Mouse (Mus musculus): ENCODE results near the gene Gm11037. TPM values are rescaled to one million over a fixed set of nuclear protein-coding genes. Genes with fewer than 3 reads are reported as not detected.
"Not testable (repeated sequence)": the region's sequence is repeated elsewhere in the genome, so short reads cannot be mapped to it uniquely, and the experiment has no call there.

Gm11037 gene
- polyA plus RNA-seq, 1 experiment from 2014 or later: not detected

DNA sequence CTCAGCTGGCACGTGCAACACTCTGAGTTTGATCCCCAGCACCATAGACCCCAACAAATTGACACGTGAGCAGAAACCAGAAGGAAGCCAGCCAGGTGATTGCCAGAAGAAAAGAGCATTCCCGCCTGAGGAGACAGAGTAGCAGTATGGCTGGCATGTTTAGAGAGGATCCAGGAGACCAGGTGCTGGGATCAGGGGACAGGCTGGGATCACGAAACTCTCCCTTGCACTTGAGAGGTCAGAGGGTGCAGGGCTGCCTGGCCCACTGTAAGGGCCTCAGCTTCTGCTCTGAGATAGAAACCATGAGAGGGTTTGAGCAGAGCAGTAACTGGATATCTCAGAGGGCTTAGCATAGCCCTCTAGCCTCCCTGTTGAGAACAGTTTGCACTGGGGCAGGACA, 28.2 kb upstream of the Gm11037 start:
- H3K4me3 ChIP-seq; H3K27me3 ChIP-seq; ATAC-seq (ENCODE audit: low FRiP score); H3K4me2 ChIP-seq (replicated peaks); H3K27ac ChIP-seq; H3K4me1 ChIP-seq; H3K36me3 ChIP-seq; H3K9ac ChIP-seq; H3K9me3 ChIP-seq (replicated peaks): not testable (repeated sequence)
- 63% methylated on average over 4 of the region's 4 CpGs for WGBS

GRCm38 (mm10) chr2:131105989-131106388, 27.3 kb upstream of the Gm11037 start:
- Histone ChIP-seq H3K9me3 (replicated peaks) (no peaks in the 10 kb centered on the region), H3K4me1 (no peaks in the 10 kb centered on the region), H3K4me3 (no peak overlapping the region), H3K9ac (no peak overlapping the region), H3K27me3 (no peaks in the 10 kb centered on the region), H3K4me2 (replicated peaks) (no peak overlapping the region), H3K27ac (no peak overlapping the region), H3K36me3 (no peaks in the 10 kb centered on the region)
- WGBS: 90% methylated on average over 5 of the region's 5 CpGs
- ATAC-seq (ENCODE audit: low FRiP score): no peak

- no peak overlapping the region for H3K4me3 ChIP-seq
- no peaks in the 10 kb centered on the region for H3K4me1 ChIP-seq
- H3K27me3 ChIP-seq: no peaks in the 10 kb centered on the region
- no peaks in the 10 kb centered on the region for H3K36me3 ChIP-seq
- WGBS: 93% methylated on average over 1 of the region's 2 CpGs
- ATAC-seq (ENCODE audit: low FRiP score): no peak
- H3K9me3 ChIP-seq (replicated peaks): no peaks in the 10 kb centered on the region
- H3K9ac ChIP-seq: no peak overlapping the region
- no peak overlapping the region for H3K4me2 ChIP-seq (replicated peaks)
- H3K27ac ChIP-seq: no peak overlapping the region
Measured at GRCm38 (mm10) chr2:131118968-131119574, 14.2 kb upstream of the Gm11037 start.

- no peak overlapping the region for H3K4me2 ChIP-seq (replicated peaks)
- H3K9me3 ChIP-seq (replicated peaks): no peaks in the 10 kb centered on the region
- H3K4me3 ChIP-seq: no peak overlapping the region
Measured at GRCm38 (mm10) chr2:131124166-131124565, 9.1 kb upstream of the Gm11037 start.

DNA sequence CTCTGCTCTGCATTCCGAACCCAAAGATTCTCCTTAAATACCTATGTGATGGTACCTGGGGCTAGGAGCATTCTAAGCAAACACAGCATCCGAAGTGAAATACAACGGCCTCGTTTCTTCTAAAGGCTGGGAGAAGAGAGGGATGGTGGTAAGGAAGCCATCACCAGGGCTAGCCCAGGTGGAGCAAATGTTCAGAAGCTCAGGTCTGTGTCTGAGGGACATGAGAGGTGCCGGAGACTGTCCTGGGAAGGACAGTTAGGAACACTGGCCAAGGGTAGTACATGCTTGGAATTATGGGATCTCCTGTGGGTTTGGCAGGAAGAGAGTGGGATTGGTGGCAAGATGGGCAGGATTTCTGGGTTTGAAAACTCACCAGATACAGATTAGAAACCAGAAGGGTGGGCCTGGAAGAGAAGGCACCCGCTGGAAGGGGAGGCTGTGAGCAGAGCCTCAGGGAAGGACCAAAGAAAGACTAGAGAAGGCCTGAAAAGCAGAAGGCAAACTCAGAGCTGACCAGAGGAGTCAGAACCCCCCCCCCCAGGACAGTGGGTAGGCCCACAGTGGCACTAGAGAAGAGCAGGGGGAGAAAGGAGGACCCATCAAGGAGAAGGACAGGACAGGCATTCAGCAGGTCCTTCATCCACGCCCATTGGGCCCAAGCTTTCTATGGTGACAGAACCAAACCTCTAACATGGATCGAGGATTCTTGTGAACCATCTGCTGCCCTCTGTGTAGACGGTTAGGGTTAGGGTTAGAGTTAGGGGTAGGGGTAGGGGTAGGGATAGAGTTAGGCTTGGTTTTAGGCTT, 7.9 kb upstream of the Gm11037 start:
- Histone ChIP-seq H3K9me3 (replicated peaks) (no peaks in the 10 kb centered on the region), H3K4me2 (replicated peaks) (no peak overlapping the region), H3K27ac (no peak overlapping the region), H3K36me3 (no peaks in the 10 kb centered on the region), H3K4me3 (no peak overlapping the region), H3K27me3 (0 out of 2 replicates have a peak, but pooled peaks cover 3% of the 10 kb centered on the region), H3K9ac (no peak overlapping the region), H3K4me1 (peaks cover 20% of the 10 kb centered on the region)
- peak; percentile 15; the same call in 1 of the 2 replicates for ATAC-seq (ENCODE audit: low FRiP score)
- 90% methylated on average over 9 of the region's 9 CpGs for WGBS

More at GRCm38 (mm10) chr2:131124166-131124565, 9.1 kb upstream of the Gm11037 start:
- Histone ChIP-seq H3K36me3 (no peaks in the 10 kb centered on the region), H3K4me1 (peaks cover 20% of the 10 kb centered on the region), H3K9ac (no peak overlapping the region), H3K27me3 (0 out of 2 replicates have a peak, but pooled peaks cover 3% of the 10 kb centered on the region), H3K27ac (no peak overlapping the region)
- 75% methylated on average over 3 of the region's 3 CpGs for WGBS
- ATAC-seq (ENCODE audit: low FRiP score): no peak

DNA sequence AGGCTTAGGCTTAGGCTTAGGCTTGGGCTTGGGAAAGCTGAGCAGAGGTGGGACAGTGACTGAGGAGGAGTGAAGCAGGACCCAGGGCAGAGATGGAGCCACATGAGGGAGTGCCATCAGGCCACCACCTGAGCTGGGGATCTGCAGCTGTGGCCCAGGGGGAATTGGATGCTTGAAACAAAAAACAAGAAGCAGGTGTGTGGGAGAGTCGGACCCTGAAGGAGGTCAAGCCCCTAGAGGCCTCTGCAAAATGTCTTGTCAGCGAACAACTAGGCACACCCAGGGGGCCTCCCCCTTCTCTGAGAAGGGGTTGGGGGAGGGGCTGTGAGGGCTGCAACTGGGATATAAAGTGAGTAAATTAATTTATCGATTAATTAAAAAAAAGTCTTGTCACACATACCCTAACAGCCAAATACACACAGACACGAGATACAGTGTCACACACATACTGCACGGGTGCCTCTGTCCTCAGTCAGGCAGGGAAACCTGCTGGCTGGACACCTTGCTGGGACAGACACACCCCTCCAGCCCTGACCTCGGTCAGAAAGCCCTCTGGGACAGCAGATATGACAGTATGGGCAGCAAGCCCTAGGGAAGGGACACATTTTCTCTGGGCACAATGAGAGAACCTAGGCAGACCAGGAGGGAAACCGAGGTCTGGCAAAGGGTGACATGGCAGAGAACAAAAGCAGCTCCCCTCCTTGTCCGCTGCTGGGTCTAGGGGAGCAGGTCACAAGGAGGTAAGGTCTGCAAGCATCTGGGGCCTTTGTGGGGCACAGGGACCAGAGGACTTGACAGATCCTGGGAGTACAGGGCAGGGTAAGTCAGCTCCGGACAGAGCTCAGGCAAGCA, 7.1 kb upstream of the Gm11037 start:
- Histone ChIP-seq H3K9ac (no peak overlapping the region), H3K27me3 (0 out of 2 replicates have a peak, but pooled peaks cover 3% of the 10 kb centered on the region), H3K27ac (0 out of 2 replicates have a peak overlapping the region, but pooled peaks have one; percentile 2), H3K9me3 (replicated peaks) (no peaks in the 10 kb centered on the region), H3K4me1 (peaks cover 20% of the 10 kb centered on the region), H3K36me3 (no peaks in the 10 kb centered on the region), H3K4me3 (no peak overlapping the region), H3K4me2 (replicated peaks) (no peak overlapping the region)
- ATAC-seq (ENCODE audit: low FRiP score): peak; percentile 32
- WGBS: 34% methylated on average over 9 of the region's 9 CpGs

- Histone ChIP-seq H3K36me3 (no peaks in the 10 kb centered on the region), H3K27ac (0 out of 2 replicates have a peak within 1 kb of the TSS, but pooled peaks have one; percentile 2), H3K9me3 (replicated peaks) (no peaks in the 10 kb centered on the region), H3K4me1 (peaks cover 20% of the 10 kb centered on the region), H3K9ac (peak within 1 kb of the TSS; percentile 68), H3K4me2 (replicated peaks) (peak within 1 kb of the TSS; percentile 87), H3K27me3 (0 out of 2 replicates have a peak, but pooled peaks cover 3% of the 10 kb centered on the region), H3K4me3 (peak within 1 kb of the TSS; percentile 42)
- WGBS: under 1% methylated on average over 28 of the region's 28 CpGs
- peak; percentile 84 for ATAC-seq (ENCODE audit: low FRiP score)
Measured at GRCm38 (mm10) chr2:131127161-131127730, 6.1 kb upstream of the Gm11037 start, which contains the start of gene Hspa12b. Gene Hspa12b, plus strand, starts transcription at chr2:131127280.

DNA sequence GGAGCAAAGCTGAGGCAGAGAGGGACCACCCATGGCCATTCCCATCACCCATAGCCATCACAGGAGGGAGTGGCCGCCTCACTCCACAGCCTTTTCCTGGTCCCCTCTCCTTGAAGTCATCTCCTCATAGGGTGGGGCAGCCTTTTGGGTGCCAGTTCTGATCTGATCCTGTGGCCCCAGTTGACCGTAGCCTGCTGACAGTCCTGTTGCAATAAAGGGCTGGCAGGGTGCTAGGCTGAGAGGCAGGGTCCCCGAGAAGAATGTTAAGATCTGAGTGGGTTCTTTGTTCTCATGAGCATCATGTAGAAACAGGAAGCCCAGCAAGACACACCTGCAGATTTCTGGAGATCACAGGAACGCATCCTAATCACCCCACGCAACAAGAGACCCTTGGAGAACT, 5.1 kb upstream of the Gm11037 start:
- no peaks in the 10 kb centered on the region for H3K9me3 ChIP-seq (replicated peaks)
- no peak for ATAC-seq (ENCODE audit: low FRiP score)
- peak overlapping the region; percentile 42 for H3K4me3 ChIP-seq
- 83% methylated on average over 5 of the region's 5 CpGs for WGBS
- no peak overlapping the region for H3K27ac ChIP-seq
- no peak overlapping the region for H3K9ac ChIP-seq
- H3K27me3 ChIP-seq: 0 out of 2 replicates have a peak, but pooled peaks cover 3% of the 10 kb centered on the region
- H3K36me3 ChIP-seq: no peaks in the 10 kb centered on the region
- peaks cover 20% of the 10 kb centered on the region for H3K4me1 ChIP-seq
- H3K4me2 ChIP-seq (replicated peaks): peak overlapping the region; percentile 87

GRCm38 (mm10) chr2:131128636-131129157, 4.6 kb upstream of the Gm11037 start:
- Histone ChIP-seq H3K4me1 (peaks cover 20% of the 10 kb centered on the region), H3K9ac (no peak overlapping the region), H3K9me3 (replicated peaks) (no peaks in the 10 kb centered on the region), H3K4me2 (replicated peaks) (peak overlapping the region; percentile 87; the same call in 1 of the 2 replicates), H3K4me3 (no peak overlapping the region), H3K27ac (no peak overlapping the region), H3K27me3 (0 out of 2 replicates have a peak, but pooled peaks cover 3% of the 10 kb centered on the region), H3K36me3 (no peaks in the 10 kb centered on the region)
- 74% methylated on average over 3 of the region's 3 CpGs for WGBS
- ATAC-seq (ENCODE audit: low FRiP score): no peak

DNA sequence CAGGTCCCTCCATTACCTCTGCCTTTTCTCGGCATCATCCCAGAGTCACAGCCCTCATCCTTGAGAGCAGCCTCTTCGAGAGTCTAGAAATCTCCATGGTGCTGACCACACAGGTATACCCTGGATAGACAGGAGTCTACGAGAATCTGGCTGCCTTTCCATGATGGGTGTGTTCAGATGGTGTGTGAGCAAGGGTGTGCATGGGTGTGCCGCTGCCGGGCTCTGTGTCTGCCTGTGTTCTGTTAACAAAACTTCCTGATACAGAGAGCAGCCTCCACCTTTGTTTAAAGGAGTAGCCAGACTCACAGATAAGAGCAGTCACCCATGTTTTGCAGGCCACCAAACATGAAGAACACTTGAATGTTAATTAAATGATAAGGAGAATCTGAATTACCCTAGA, 3.5 kb upstream of the Gm11037 start:
- WGBS: 78% methylated on average over 5 of the region's 5 CpGs
- no peak for ATAC-seq (ENCODE audit: low FRiP score)
- H3K9me3 ChIP-seq (replicated peaks): no peaks in the 10 kb centered on the region

GRCm38 (mm10) chr2:131130849-131131248, 2.4 kb upstream of the Gm11037 start:
- no peak for ATAC-seq (ENCODE audit: low FRiP score)
- WGBS: 91% methylated on average over 2 of the region's 2 CpGs
- Histone ChIP-seq H3K9me3 (replicated peaks) (no peaks in the 10 kb centered on the region), H3K27me3 (no peaks in the 10 kb centered on the region), H3K9ac (no peak overlapping the region), H3K4me1 (peaks cover 20% of the 10 kb centered on the region), H3K4me2 (replicated peaks) (no peak overlapping the region), H3K4me3 (no peak overlapping the region), H3K27ac (no peak overlapping the region), H3K36me3 (no peaks in the 10 kb centered on the region)

More for the DNA sequence above, 3.5 kb upstream of the Gm11037 start:
- Histone ChIP-seq H3K27ac (no peak overlapping the region), H3K4me1 (peaks cover 20% of the 10 kb centered on the region), H3K4me3 (no peak overlapping the region), H3K4me2 (replicated peaks) (no peak overlapping the region), H3K9ac (no peak overlapping the region), H3K27me3 (0 out of 2 replicates have a peak, but pooled peaks cover 3% of the 10 kb centered on the region), H3K36me3 (no peaks in the 10 kb centered on the region)
